Mouse (Mus musculus) heart, embryonic 13.5 days (tissue): ENCODE measurements at regions not wholly inside any gene's neighbourhood (a gene's known extent, or its start where the extent isn't known, plus 50 kb on each side); places are given as distances from the start of the nearest gene placed in this dataset.

ENCODE experiments used
- ATAC-seq: fragments of 200-750 bp; cut with Nextera tagmentation; 2 replicates; pipeline ENCODE4 v1.8.0; 2017; ENCODE audit warnings: moderate TSS enrichment; ENCODE audit not compliant: insufficient number of reproducible peaks, low FRiP score, low TSS enrichment; ENCODE audit errors: extremely low read depth
- H3K27ac ChIP-seq: fragments of 300-500 bp; sonication (generic); replicated peaks from 2 replicates; pipeline ENCODE4 v1.5.1; 2015; ENCODE audit warnings: moderate library complexity, mild to moderate bottlenecking, inconsistent platforms
- H3K27me3 ChIP-seq: fragments of 300-500 bp; sonication (generic); replicated peaks from 2 replicates; pipeline ENCODE4 v1.6.1; 2015; ENCODE audit warnings: mild to moderate bottlenecking, inconsistent platforms
- H3K36me3 ChIP-seq: fragments of 300-500 bp; sonication (generic); 2 replicates; pipeline ENCODE4 v1.6.1; 2015; ENCODE audit warnings: mild to moderate bottlenecking, inconsistent platforms
- H3K4me1 ChIP-seq: fragments of 300-500 bp; sonication (generic); 2 replicates; pipeline ENCODE4 v1.6.1; 2015; ENCODE audit warnings: inconsistent platforms
- H3K4me2 ChIP-seq: fragments of 300-500 bp; sonication (generic); 2 replicates; pipeline ENCODE4 v1.6.1; 2015; ENCODE audit warnings: inconsistent platforms, mild to moderate bottlenecking, moderate library complexity
- H3K4me3 ChIP-seq: fragments of 300-500 bp; sonication (generic); 2 replicates; pipeline ENCODE4 v1.5.1; 2015; ENCODE audit warnings: moderate library complexity, mild to moderate bottlenecking, inconsistent platforms
- H3K9ac ChIP-seq: fragments of 300-500 bp; sonication (generic); 2 replicates; pipeline ENCODE4 v1.6.1; 2015; ENCODE audit warnings: inconsistent platforms, mild to moderate bottlenecking, moderate library complexity
- H3K9me3 ChIP-seq: fragments of 300-500 bp; sonication (generic); 2 replicates; pipeline ENCODE4 v1.6.1; 2016; ENCODE audit warnings: inconsistent platforms
- WGBS: fragments of 180-500 bp; shearing (Covaris S2); methylation state at CpG from one replicate; pipeline ENCODE4 v1.1.7; 2015; ENCODE audit warnings: mixed read lengths; 5-methylcytosine and 5-hydroxymethylcytosine counted together

GRCm38 (mm10) chr8:92013183-92013582, 211.3 kb upstream of the Irx3 start:
- Histone ChIP-seq H3K27me3 (peaks cover 36% of the 10 kb centered on the region), H3K4me3 (no peak overlapping the region), H3K36me3 (no peaks in the 10 kb centered on the region), H3K4me2 (no peak overlapping the region), H3K27ac (no peak overlapping the region), H3K9me3 (no peaks in the 10 kb centered on the region), H3K4me1 (no peaks in the 10 kb centered on the region), H3K9ac (no peak overlapping the region)
- ATAC-seq, result no peak
- 54% methylated on average over 4 of the region's 4 CpGs for WGBS

- Histone ChIP-seq H3K4me1 (no peaks in the 10 kb centered on the region), H3K9ac (no peak overlapping the region), H3K27me3 (peaks cover 30% of the 10 kb centered on the region), H3K36me3 (no peaks in the 10 kb centered on the region), H3K27ac (no peak overlapping the region), H3K9me3 (no peaks in the 10 kb centered on the region), H3K4me2 (no peak overlapping the region), H3K4me3 (no peak overlapping the region)
- 75% methylated on average over 4 of the region's 4 CpGs for WGBS
- ATAC-seq, result no peak
Measured at GRCm38 (mm10) chr8:92010412-92010811, 208.5 kb upstream of the Irx3 start.

GRCm38 (mm10) chr8:92008616-92009610, 207.0 kb upstream of the Irx3 start:
- H3K4me3 ChIP-seq, result no peak overlapping the region
- H3K27ac ChIP-seq, result no peak overlapping the region
- H3K36me3 ChIP-seq, result no peaks in the 10 kb centered on the region
- no peaks in the 10 kb centered on the region for H3K4me1 ChIP-seq
- ATAC-seq, result no peak
- H3K9ac ChIP-seq, result no peak overlapping the region
- no peak overlapping the region for H3K4me2 ChIP-seq
- H3K9me3 ChIP-seq, result no peaks in the 10 kb centered on the region
- 69% methylated on average over 14 of the region's 14 CpGs for WGBS
- peaks cover 28% of the 10 kb centered on the region for H3K27me3 ChIP-seq

- Histone ChIP-seq H3K27me3 (peaks cover 41% of the 10 kb centered on the region), H3K4me2 (no peak overlapping the region), H3K36me3 (no peaks in the 10 kb centered on the region), H3K4me3 (no peak overlapping the region), H3K9ac (no peak overlapping the region), H3K4me1 (no peaks in the 10 kb centered on the region), H3K9me3 (no peaks in the 10 kb centered on the region), H3K27ac (no peak overlapping the region)
- WGBS, result 83% methylated on average over 2 of the region's 2 CpGs
- ATAC-seq, result no peak
Measured at GRCm38 (mm10) chr8:92005091-92005490, 203.2 kb upstream of the Irx3 start.

- Histone ChIP-seq H3K4me1 (no peaks in the 10 kb centered on the region), H3K9ac (no peak overlapping the region), H3K9me3 (no peaks in the 10 kb centered on the region), H3K27ac (no peak overlapping the region), H3K4me3 (no peak overlapping the region), H3K27me3 (peaks cover 37% of the 10 kb centered on the region), H3K4me2 (no peak overlapping the region), H3K36me3 (no peaks in the 10 kb centered on the region)
- 57% methylated on average over 10 of the region's 10 CpGs for WGBS
- ATAC-seq, result no peak
Measured at GRCm38 (mm10) chr8:92004532-92004931, 202.7 kb upstream of the Irx3 start.

GRCm38 (mm10) chr8:92000368-92000767, 198.5 kb upstream of the Irx3 start:
- no peak for ATAC-seq
- Histone ChIP-seq H3K4me3 (no peak overlapping the region), H3K4me2 (no peak overlapping the region), H3K9me3 (0 out of 2 replicates have a peak, but pooled peaks cover 4% of the 10 kb centered on the region), H3K36me3 (no peaks in the 10 kb centered on the region), H3K9ac (no peak overlapping the region), H3K27ac (no peak overlapping the region), H3K27me3 (peaks cover 44% of the 10 kb centered on the region), H3K4me1 (peaks cover 15% of the 10 kb centered on the region)
- 78% methylated on average over 1 of the region's 1 CpGs for WGBS

- WGBS, result 78% methylated on average over 5 of the region's 5 CpGs
Measured at GRCm38 (mm10) chr8:91999661-92000060, 197.8 kb upstream of the Irx3 start.

GRCm38 (mm10) chr8:91999189-91999588, 197.3 kb upstream of the Irx3 start:
- H3K4me3 ChIP-seq, result no peak overlapping the region
- H3K9ac ChIP-seq, result no peak overlapping the region
- H3K9me3 ChIP-seq, result 0 out of 2 replicates have a peak, but pooled peaks cover 4% of the 10 kb centered on the region
- WGBS, result 79% methylated on average over 2 of the region's 2 CpGs
- ATAC-seq, result no peak
- no peaks in the 10 kb centered on the region for H3K36me3 ChIP-seq
- peaks cover 54% of the 10 kb centered on the region for H3K27me3 ChIP-seq
- peaks cover 15% of the 10 kb centered on the region for H3K4me1 ChIP-seq
- H3K4me2 ChIP-seq, result no peak overlapping the region
- no peak overlapping the region for H3K27ac ChIP-seq

More at GRCm38 (mm10) chr8:91999661-92000060, 197.8 kb upstream of the Irx3 start:
- H3K9ac ChIP-seq, result no peak overlapping the region
- H3K4me1 ChIP-seq, result peaks cover 15% of the 10 kb centered on the region
- H3K4me3 ChIP-seq, result no peak overlapping the region
- H3K27ac ChIP-seq, result no peak overlapping the region
- H3K9me3 ChIP-seq, result 0 out of 2 replicates have a peak, but pooled peaks cover 4% of the 10 kb centered on the region
- no peak for ATAC-seq
- H3K36me3 ChIP-seq, result no peaks in the 10 kb centered on the region
- H3K27me3 ChIP-seq, result peaks cover 50% of the 10 kb centered on the region
- H3K4me2 ChIP-seq, result no peak overlapping the region

- Histone ChIP-seq H3K27me3 (peaks cover 68% of the 10 kb centered on the region), H3K4me2 (no peak overlapping the region), H3K9me3 (0 out of 2 replicates have a peak, but pooled peaks cover 4% of the 10 kb centered on the region), H3K9ac (no peak overlapping the region), H3K27ac (no peak overlapping the region), H3K4me1 (peaks cover 19% of the 10 kb centered on the region), H3K36me3 (no peaks in the 10 kb centered on the region), H3K4me3 (no peak overlapping the region)
- no peak for ATAC-seq
Measured at GRCm38 (mm10) chr8:91997892-91998189, 196.0 kb upstream of the Irx3 start.

- H3K27me3 ChIP-seq, result peaks cover 74% of the 10 kb centered on the region
- no peaks in the 10 kb centered on the region for H3K36me3 ChIP-seq
- no peak overlapping the region for H3K4me3 ChIP-seq
- H3K27ac ChIP-seq, result no peak overlapping the region
- H3K4me1 ChIP-seq, result peaks cover 24% of the 10 kb centered on the region
- no peak for ATAC-seq
- 45% methylated on average over 26 of the region's 26 CpGs for WGBS
- 0 out of 2 replicates have a peak, but pooled peaks cover 4% of the 10 kb centered on the region for H3K9me3 ChIP-seq
- H3K9ac ChIP-seq, result peak overlapping the region; percentile 12; the same call in 1 of the 2 replicates
- no peak overlapping the region for H3K4me2 ChIP-seq
Measured at GRCm38 (mm10) chr8:91997023-91997891, 195.4 kb upstream of the Irx3 start.

GRCm38 (mm10) chr8:91996305-91997022, 194.6 kb upstream of the Irx3 start:
- no peak overlapping the region for H3K4me3 ChIP-seq
- WGBS, result 38% methylated on average over 10 of the region's 10 CpGs
- H3K4me1 ChIP-seq, result peaks cover 32% of the 10 kb centered on the region
- H3K9ac ChIP-seq, result no peak overlapping the region
- H3K36me3 ChIP-seq, result no peaks in the 10 kb centered on the region
- H3K27ac ChIP-seq, result no peak overlapping the region
- no peak overlapping the region for H3K4me2 ChIP-seq
- no peak for ATAC-seq
- H3K27me3 ChIP-seq, result peaks cover 79% of the 10 kb centered on the region
- 0 out of 2 replicates have a peak, but pooled peaks cover 4% of the 10 kb centered on the region for H3K9me3 ChIP-seq
